Mouse (Mus musculus) liver, postnatal 0 days (tissue): ENCODE results near the gene Slc25a12.

Experiments used
- CTCF ChIP-seq: sonication (generic); IDR thresholded peaks from 2 replicates; pipeline ENCODE4 v1.5.1; 2016; ENCODE audit warnings: antibody characterized with exemption, low read depth
- EP300 ChIP-seq: IDR thresholded peaks from 2 replicates; pipeline ENCODE4 v1.6.1; 2016; ENCODE audit warnings: antibody characterized with exemption, low read depth, mild to moderate bottlenecking

DNA sequence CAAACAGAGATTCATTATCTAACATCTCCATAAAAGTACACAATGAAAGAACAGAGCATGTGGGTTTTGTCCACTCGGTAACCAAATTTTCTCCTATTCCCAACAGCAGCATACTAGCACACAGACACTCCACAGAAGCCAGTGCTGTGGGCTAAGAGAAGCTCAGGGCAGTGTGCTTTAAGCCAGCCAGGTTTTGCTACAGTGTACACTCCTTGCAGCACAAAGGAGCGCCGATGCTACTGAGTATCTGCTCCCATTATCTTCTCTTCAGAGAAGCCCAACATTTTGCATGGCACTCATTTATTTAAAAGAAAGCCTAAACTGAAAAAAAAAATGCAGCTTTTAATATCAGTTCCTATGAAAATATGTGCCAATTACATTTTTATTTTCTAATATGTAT lies 73.6 kb downstream of the Slc25a12 start:
- TF ChIP-seq CTCF, result no peak
- no peak for TF ChIP-seq EP300
